Mouse (Mus musculus) large intestine, adult 2 months (tissue): ENCODE results near the gene Rab5c. TPM values are rescaled to one million over a fixed set of nuclear protein-coding genes. Genes with fewer than 3 reads are reported as not detected.

Experiments
- polyA plus RNA-seq: library from polyadenylated mRNA; depleted of rRNA; stranded (reverse); fragments of >200 nt; gene quantifications from 2 replicates; pipeline ENCODE4 v1.2.3, GENCODE M21; 2012; rRNA removed

Rab5c gene
- polyA plus RNA-seq, 1 experiment: 255 TPM

Other genes with a start within 250 kb of the Rab5c start
- 43.0 and 70.5 TPM in 2 replicates for gene Acly, start 210.2 kb downstream of the Rab5c start, polyA plus RNA-seq
- gene Ttc25, start 192.6 kb downstream of the Rab5c start, polyA plus RNA-seq: 0.12 TPM in 1 of 2 replicates, not detected in the other
- 32.5 and 32.8 TPM in 2 replicates for gene Cnp, start 163.3 kb downstream of the Rab5c start, polyA plus RNA-seq
- 88.6 and 112 TPM in 2 replicates for gene Nkiras2, start 119.0 kb downstream of the Rab5c start, polyA plus RNA-seq
- 53.6 and 60.9 TPM in 2 replicates for gene Dnajc7, start 118.0 kb downstream of the Rab5c start, polyA plus RNA-seq
- gene Zfp385c, start 45.8 kb downstream of the Rab5c start, polyA plus RNA-seq: 0.14 and 0.59 TPM in 2 replicates
- gene Dhx58, start 33.9 kb downstream of the Rab5c start, polyA plus RNA-seq: 6.2 and 11.5 TPM in 2 replicates
- gene Kat2a, start 25.8 kb downstream of the Rab5c start, polyA plus RNA-seq: 23.5 and 26.7 TPM in 2 replicates
- not detected in 2 replicates for gene Hspb9, start 24.4 kb downstream of the Rab5c start, polyA plus RNA-seq
- gene Kcnh4, start 21.7 kb upstream of the Rab5c start, polyA plus RNA-seq: 0.06 and 0.08 TPM in 2 replicates
- not detected in 2 replicates for gene Hcrt, start 24.7 kb upstream of the Rab5c start, polyA plus RNA-seq
- 8.5 and 9.8 TPM in 2 replicates for gene Ghdc, start 32.7 kb upstream of the Rab5c start, polyA plus RNA-seq
- gene Stat5b, start 112.5 kb upstream of the Rab5c start, polyA plus RNA-seq: 9.5 and 14.2 TPM in 2 replicates
- gene Stat5a, start 121.1 kb upstream of the Rab5c start, polyA plus RNA-seq: 6.4 and 8.3 TPM in 2 replicates
- 102 and 120 TPM in 2 replicates for gene Stat3, start 201.3 kb upstream of the Rab5c start, polyA plus RNA-seq
- 33.4 and 36.4 TPM in 2 replicates for gene Cavin1, start 232.7 kb upstream of the Rab5c start, polyA plus RNA-seq